Mouse (Mus musculus) kidney, adult 2 months (tissue): ENCODE measurements around the gene Dnm1.

Experiments used
- CTCF ChIP-seq: fragments of 200-500 bp; conservative IDR thresholded peaks from 2 replicates; pipeline ENCODE4 v1.5.1; 2011; ENCODE audit warnings: low read depth, mild to moderate bottlenecking, control low read depth, low read length, moderate library complexity, mixed read lengths; ENCODE audit not compliant: insufficient read depth, insufficient read length
- POLR2A ChIP-seq: fragments of 200-500 bp; IDR thresholded peaks from one replicate; pipeline ENCODE4 v1.6.1; 2011; ENCODE audit warnings: low read depth, low read length, control low read depth

- TF ChIP-seq CTCF (no peak), POLR2A (no peak)
Measured at GRCm38 (mm10) chr2:32344598-32345321, 8.4 kb downstream of the Dnm1 start.
